Mouse (Mus musculus) WW6 (cell line): ENCODE measurements around the gene Iqgap3.

Source experiments
- DNase-seq: peaks from one replicate; pipeline ENCODE4 v3.0.0-alpha.2; 2013; ENCODE audit warnings: low read depth, low spot score

Gene Iqgap3

DNA sequence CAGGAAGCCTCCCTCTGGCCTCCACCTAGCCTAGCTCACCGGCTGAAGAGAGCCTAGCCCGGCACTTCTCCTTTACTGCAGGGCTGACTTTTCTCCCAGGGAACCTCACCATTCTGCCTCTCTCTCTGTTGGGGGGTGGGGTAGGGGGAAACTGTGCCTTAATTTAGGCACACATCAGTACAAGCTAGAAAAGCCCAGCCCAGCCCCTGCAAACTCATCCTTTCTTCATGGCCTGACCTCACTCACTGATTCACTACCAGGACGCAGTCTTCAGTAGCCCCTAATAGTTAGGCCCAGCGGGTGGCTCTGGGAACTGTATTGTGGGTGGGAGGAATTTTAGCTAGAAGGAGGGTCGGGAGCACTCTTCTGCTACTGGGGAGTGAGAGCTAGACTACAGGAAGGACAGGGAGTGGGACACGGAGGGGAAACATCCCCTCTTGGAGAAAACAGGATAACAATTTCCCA, 67.8 kb downstream of the Iqgap3 start:
- DNase-seq = no peak

DNA sequence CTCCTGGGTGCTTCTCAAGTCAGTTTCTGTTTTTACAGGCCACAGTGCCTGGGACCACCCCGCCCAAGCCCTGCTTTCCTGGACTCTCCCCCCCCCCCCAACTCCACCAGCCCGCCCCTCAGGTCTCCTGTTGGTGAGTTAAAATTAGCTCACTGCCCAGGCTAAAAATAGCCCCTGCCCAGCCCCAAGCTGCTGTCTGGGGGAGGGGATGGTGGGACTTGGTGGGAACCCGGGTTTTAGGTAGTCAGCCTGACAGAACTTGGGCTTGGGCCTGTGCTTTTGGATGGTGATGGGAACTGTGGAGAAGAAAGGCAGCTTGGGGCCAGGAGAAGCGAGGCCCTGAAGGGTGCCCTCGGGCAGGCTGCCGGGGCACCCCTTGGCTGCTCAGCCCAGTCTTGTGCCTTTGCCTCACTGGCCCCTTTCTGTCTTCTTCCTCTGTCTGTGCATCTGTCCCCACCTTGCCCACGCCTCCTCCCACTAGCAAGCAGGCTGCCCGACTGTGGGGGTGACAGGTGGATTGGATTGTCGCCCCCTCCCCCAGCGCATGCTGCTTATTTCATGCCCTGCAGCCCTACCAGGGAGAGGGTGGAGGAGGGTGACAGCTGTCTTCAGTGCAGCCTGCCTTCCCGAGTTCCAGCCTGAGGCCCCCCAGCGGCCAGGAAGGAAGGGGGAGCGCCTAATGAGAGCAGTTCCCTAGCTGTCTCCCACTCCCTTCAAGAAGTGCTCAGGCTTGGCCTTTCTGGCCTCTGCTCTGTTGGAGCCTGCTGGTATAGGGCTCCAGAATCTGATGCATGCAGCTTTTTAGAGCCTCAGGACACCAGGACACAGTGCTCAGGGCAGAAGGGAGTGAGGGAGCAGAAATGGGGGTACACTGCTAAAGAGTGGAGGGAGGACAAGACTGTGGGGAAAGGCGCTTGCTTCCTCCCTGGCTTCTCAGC, 68.6 kb downstream of the Iqgap3 start:
- no peak for DNase-seq

DNA sequence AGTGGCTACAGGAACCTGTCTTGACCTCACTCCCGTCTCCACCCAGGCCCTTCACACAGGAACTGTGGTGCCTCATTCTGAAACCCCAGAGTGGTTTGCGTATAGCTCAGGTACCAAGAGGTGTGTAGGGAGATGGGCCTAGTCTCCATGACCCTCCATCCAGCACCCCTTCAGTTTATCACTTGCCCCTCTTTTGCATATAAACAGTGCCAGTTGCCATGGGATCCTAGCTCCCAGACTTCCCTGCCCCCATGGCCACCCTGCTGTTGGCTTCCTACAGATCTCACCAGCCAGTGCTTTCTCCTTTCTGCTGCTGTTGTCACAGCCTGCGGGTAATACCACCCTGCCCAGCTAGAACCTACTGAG, 69.2 kb downstream of the Iqgap3 start:
- DNase-seq = no peak

DNA sequence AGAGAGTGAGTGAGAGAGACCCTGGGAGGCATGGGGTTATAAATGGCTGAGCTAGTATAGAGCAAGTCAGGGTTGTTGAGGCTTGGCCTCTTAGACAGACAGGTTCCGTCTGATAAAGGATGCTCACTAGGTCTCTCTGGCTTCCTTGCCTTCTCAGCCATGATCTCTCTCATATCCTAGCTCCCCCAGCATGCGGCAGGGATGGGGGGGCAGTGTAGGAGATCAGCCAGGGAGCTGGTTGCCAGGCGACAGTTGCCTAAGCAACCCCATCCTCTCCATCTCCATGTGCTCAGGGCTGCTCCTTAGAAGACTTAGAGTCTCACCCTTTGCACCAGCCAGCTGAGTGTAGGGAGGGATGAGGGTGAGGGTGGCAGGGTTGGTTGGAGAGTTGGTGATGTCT, 70.3 kb downstream of the Iqgap3 start:
- DNase-seq = no peak

DNA sequence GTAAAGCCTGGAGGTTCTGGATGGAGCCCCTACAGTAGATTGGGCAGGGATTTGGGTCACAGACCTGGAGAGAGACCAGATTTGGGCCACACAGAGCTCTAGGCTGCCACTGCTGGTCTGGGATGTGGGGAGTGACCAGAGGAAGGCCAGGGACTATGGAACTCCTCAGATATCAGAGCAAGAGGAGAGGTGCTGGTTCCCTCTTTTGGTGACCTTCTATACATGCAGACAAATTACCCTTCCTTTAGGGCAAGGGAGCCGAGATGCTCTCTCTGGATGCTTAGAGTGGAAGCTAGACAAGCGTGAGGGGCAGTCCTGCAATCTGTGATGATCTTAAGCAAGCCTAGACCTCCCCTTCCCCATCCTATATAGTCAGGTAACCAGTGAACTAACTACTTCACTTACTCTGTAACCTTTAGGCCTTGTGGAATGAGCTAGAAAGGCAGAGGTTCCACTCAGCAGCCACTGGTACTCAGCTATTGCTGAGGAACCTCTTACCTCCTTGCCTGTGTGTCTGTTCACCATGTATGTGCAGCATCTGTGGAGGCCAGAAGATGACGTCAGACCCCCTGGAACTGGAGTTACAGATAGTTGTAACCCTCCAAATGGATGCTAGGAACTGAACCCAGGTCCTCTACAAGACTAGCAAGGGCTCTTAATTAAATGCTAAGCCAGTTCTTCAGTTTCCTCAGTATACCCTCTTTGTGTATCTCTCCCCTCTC, 71.7 kb downstream of the Iqgap3 start:
- no peak for DNase-seq

DNA sequence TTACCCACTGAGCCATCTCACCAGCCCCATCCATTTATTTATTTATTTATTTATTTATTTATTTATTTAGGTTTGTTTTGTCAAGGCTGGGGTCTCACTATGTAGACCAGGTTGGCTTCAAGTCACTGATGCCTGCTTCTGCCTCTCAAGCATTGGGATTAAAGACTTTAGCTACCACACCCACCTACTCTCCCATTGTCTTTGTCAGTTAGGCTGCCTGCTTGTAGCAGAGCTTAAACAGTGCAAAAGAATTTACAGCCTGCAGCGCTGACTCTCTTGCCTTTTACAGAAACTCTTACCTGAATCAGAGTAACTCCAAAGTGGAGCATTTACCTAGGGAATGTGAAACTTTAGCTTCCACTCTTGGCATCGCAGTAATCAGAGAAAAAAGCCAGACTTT, 72.5 kb downstream of the Iqgap3 start:
- DNase-seq = no peak

DNA sequence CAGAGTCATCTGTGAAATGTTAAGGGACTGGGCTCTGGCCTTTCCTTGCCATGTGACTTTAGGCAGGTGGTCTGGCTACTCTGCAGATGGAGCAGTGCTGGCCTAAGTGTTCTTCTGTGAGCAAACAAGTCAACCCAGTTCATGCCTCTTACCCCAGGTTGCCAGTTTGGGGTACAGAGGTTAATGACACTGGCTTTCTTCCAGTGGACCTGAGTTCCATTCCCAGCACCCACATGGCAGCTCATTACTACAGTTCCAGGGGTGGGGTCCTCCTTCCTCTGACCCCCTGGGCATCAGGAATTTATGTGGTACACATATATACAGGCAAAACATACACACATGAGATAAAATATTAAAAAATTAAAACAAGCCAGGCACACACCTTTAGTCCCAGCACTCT, 75.0 kb downstream of the Iqgap3 start:
- DNase-seq = no peak

DNA sequence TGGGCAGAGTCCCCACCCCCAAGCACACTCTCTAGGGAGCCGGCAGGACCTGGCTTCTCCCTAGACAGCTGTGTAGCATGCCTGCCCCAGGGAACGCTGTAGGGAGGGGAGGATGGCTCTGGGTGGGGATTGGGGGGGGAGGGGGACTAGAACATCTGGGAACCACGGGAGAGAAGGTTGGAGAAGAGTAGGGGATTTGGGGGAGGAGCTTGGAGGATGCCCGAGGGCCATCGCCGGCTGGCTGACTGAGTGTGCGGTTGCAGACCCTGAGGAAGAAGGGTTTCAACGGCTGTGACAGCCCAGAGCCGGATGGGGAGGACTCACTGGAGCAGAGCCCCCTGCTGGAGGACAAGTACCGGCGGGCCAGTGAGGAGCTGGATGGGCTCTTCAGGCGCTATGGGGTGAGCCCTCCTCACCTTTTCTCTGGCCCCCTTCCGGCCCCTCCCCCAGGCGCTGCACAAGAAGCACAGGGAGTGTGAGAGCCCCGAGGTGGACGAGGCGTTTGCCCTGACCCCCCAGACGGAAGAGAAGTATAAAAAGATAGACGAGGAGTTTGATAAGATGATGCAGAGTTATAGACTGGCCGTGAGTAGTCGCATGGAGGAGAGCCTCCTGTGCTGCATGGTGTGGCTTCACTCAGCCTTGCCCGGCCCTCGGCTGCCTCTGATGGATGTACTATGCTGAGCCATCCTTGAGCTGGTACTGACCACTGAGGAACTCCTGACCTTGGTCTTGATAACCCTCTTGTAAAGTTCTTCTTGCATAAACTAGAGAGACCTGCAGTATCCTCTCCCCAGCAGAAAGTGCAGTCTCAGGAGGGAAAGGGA, 76.2 kb downstream of the Iqgap3 start:
- peak; percentile 54 for DNase-seq

DNA sequence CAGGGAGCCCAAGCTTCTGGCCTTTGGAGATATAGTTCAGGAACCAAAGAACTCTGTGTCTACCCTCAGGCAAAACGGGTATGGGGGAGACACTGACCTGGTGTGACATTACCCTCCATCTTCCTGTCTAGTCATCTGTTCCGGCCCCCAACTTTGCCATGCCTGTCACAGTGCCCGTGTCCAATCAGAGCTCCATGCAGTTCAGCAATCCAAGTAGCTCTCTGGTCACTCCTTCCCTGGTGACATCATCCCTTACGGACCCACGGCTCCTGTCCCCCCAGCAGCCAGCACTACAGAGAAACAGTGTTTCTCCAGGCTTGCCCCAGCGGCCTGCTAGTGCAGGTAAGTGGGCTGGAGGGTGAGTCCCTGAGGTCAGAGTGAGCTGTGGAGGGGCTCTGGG, 77.2 kb downstream of the Iqgap3 start:
- no peak for DNase-seq

DNA sequence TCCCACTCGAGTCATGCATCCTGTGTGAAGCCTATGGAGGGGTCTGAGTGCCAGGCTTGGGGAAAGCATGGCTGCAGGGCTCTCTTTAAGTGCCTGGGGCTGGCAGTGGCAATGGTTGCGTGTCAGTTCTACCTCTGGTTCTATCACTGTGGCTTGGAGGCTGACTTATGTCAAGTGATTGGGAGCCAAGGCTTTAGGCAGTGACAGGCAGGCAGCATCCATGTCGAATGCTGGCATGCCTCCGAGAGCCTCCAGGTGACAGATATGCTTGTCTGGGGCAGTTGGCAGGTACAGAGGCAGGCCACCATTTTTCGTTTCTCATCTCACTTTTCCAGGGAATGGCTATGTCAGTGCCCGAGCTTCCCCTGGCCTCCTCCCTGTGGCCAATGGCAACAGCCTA, 79.1 kb downstream of the Iqgap3 start:
- no peak for DNase-seq

DNA sequence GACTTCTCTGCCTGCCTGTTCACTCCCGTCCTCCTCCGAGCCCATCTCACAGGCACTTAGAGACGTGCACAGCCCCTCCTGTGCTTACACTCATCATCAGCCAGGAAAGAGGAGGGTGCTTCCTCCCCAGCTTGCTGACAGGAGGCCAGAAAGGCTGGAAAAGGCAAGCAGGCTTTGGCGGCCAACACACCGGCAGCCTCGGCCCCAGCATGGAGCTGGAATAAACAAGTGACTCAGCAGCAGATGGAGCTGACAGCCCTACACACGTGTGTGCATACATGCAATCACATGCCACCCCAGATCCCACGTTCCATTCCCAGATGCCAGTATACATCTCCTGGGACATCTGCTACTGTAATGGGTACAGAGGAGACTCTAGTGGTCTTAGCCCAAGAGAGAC, 80.5 kb downstream of the Iqgap3 start:
- DNase-seq = no peak

DNA sequence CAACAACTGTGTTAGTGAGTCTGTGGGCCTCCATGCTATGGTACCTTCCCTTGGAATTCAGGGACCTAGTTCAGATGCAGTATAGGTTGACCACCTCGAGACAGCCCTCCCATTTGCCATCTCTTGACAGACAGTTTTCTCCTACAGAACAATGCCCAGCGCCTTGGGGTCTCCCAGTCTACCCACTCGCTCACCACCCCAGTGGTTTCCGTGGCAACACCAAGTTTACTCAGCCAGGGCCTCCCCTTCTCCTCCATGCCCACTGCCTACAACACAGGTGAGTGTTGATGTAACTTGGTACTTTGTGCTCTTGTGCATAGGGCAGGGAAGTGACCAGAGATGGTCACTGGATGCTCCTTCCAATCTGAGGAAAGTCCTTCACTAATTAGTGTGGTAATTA, 81.0 kb downstream of the Iqgap3 start:
- DNase-seq = no peak

DNA sequence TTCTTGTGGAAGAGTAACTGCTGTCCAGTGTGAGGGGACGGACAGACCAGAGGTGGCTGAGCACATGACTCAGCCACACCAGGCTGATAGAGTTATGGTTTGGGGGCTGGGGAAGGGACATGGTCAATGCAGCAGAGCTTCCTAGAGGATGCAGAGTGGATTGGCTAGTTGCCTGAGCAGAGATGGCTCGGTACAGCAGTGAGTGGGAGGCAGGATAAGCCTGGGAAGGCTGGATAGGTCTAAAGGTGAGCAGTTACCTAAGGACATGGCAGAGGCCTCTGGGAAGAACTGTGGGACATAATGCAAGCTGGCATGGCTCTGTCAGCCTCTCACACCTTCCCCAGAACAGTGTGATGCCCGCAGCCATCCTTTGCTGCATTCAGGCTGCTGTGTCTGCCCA, 82.1 kb downstream of the Iqgap3 start:
- no peak for DNase-seq

DNA sequence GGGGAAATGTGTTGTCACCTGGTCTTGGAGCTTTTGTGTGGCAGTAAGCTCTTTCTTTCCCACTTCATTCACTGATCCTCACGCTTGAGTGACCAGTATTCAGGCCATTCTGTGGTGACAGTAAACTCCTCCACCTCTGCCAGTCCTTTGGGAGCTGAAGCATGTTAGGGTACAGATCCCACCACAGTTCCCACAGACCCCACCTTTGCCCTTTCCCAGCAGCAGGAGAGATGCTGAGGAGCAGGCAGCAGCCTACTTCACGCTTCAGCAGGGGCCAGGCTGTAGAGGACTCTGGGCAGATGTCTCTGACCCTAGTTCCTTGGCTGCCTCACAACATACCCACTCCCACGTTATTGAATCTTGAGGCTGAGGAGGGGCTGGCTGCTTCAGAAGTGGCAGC, 82.5 kb downstream of the Iqgap3 start:
- DNase-seq = no peak

DNA sequence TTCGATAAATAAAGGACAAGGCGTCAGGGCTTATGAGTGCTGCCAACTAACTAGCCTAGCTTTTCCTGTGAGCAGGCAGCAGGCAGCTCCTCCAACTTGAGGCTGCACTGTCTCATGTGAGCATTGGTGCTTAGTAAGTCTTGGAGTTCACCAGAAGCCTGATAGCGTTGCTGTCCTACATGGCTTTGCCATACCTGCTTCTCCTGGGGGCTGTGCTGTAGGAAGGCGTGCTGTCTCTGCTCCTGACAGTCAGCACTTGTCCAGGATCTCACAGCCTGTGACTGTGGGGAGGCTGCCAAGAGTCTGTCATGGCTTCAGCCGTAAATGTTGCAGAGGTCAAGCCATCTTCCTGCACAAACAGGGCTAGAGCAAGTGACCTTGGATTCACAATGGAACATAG, 84.3 kb downstream of the Iqgap3 start:
- DNase-seq = no peak

DNA sequence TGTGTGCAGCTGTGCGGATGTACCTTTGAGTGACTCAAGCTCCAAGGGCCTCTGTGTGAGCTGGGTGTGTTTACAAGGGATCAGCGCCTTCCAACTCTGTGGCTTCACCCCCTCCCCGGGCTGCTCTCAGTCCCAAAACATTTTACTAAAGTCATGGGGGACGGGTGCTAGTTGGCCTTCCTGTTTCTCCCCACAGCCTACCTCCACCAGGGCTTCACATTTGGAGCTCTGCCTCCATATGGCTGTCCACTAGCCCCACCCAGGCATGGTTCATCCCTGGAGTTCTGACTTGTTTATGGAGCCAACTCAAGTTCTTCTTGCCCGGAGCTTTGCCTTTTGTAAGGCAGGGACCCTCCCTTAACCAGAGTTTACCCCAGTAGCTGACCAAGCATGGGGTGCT, 88.6 kb downstream of the Iqgap3 start:
- DNase-seq = no peak
